ENCODE assay signal across 12 mouse cellular contexts in genomic region chr1:172221297-172222063, GRCm38 (mm10). TPM values are rescaled to one million over a fixed set of nuclear protein-coding genes. Genes with fewer than 3 reads are reported as not detected.
DNase-seq lines count a peak whose midpoint lies in the region; ATAC-seq and TF ChIP-seq lines count a peak whose summit lies in the region.
"Had no signal": no experiment of that assay in that cellular context is flagged by ENCODE, and none has a peak within 500 bp of the region (broad histone marks: within the 10 kb centered on the region; RNA-seq: fewer than 3 reads in every experiment).

No protein-coding gene starts in this region.

- H3K9me3 ChIP-seq in intestine, embryonic 14.5 days (ENCODE audit: control insufficient read depth, low read length), result no peaks in the 10 kb centered on the region
- H3K9me3 ChIP-seq in intestine, postnatal 0 days (ENCODE audit: control insufficient read depth), result no peaks in the 10 kb centered on the region
- no peaks in the 10 kb centered on the region for H3K9me3 ChIP-seq in embryonic facial prominence, embryonic 12.5 days
- H3K9me3 ChIP-seq in intestine, embryonic 15.5 days, result no peaks in the 10 kb centered on the region

- intact Hi-C loops in left cerebral cortex, postnatal 36 days (cut with DNase I), result no loop called here

- WGBS in intestine, embryonic 14.5 days, result 44% methylated on average over 11 of the region's 11 CpGs
- WGBS in intestine, postnatal 0 days, result 64% methylated on average over 11 of the region's 11 CpGs
- 22% methylated on average over 11 of the region's 11 CpGs for WGBS in embryonic facial prominence, embryonic 12.5 days
- WGBS in intestine, embryonic 15.5 days, result 50% methylated on average over 11 of the region's 11 CpGs
- whole genome bisulfite sequencing in thymus, adult 2 months, result 91% methylated on average over 11 of the region's 11 CpGs

- TF ChIP-seq POLR2A in thymus, adult 2 months (IDR thresholded peaks at IDR 0.05; ENCODE audit: control insufficient read depth, extremely low read depth, insufficient read depth, low read length, poor library complexity), result no peak

- H3K36me3 ChIP-seq in intestine, embryonic 14.5 days (ENCODE audit: control insufficient read depth, insufficient read depth, low read length), result no peaks in the 10 kb centered on the region
- H3K36me3 ChIP-seq in intestine, postnatal 0 days (ENCODE audit: control insufficient read depth, insufficient read depth), result no peaks in the 10 kb centered on the region
- H3K36me3 ChIP-seq in embryonic facial prominence, embryonic 12.5 days, result no peaks in the 10 kb centered on the region
- no peaks in the 10 kb centered on the region for H3K36me3 ChIP-seq in intestine, embryonic 15.5 days
- no peaks in the 10 kb centered on the region for H3K36me3 ChIP-seq in thymus, adult 2 months (ENCODE audit: control insufficient read depth, insufficient read depth, low read length)

- no peak overlapping the region for H3K4me2 ChIP-seq in intestine, embryonic 14.5 days (ENCODE audit: low read length)
- no peak overlapping the region for H3K4me2 ChIP-seq in intestine, postnatal 0 days (replicated peaks; ENCODE audit: low read depth)
- no peak overlapping the region for H3K4me2 ChIP-seq in embryonic facial prominence, embryonic 12.5 days (replicated peaks)
- no peak overlapping the region for H3K4me2 ChIP-seq in intestine, embryonic 15.5 days (replicated peaks)

- no peak for ATAC-seq in intestine, embryonic 14.5 days (replicated peaks; ENCODE audit: low FRiP score, low TSS enrichment, low read depth)
- no peak for ATAC-seq in intestine, postnatal 0 days
- peak; percentile 72 for ATAC-seq in embryonic facial prominence, embryonic 12.5 days (ENCODE audit: insufficient number of reproducible peaks, insufficient read depth, low FRiP score, low TSS enrichment)
- ATAC-seq in intestine, embryonic 15.5 days, result no peak

- H3K27me3 ChIP-seq in intestine, embryonic 14.5 days (replicated peaks; ENCODE audit: control insufficient read depth, insufficient read depth, low read length), result no peaks in the 10 kb centered on the region
- H3K27me3 ChIP-seq in intestine, postnatal 0 days (replicated peaks; ENCODE audit: control insufficient read depth, insufficient read depth, low read length), result no peaks in the 10 kb centered on the region
- no peaks in the 10 kb centered on the region for H3K27me3 ChIP-seq in embryonic facial prominence, embryonic 12.5 days
- H3K27me3 ChIP-seq in intestine, embryonic 15.5 days (replicated peaks), result no peaks in the 10 kb centered on the region
- no peaks in the 10 kb centered on the region for H3K27me3 ChIP-seq in thymus, adult 2 months (ENCODE audit: control insufficient read depth, insufficient read depth, low read length)

- H3K4me1 ChIP-seq in intestine, embryonic 14.5 days (replicated peaks; ENCODE audit: control insufficient read depth, insufficient read depth, low read length), result peaks cover 39% of the 10 kb centered on the region
- no peaks in the 10 kb centered on the region; the same call in 1 of the 2 replicates for H3K4me1 ChIP-seq in intestine, postnatal 0 days (replicated peaks; ENCODE audit: control insufficient read depth, insufficient read depth, low read length)
- H3K4me1 ChIP-seq in embryonic facial prominence, embryonic 12.5 days, result peaks cover 54% of the 10 kb centered on the region
- H3K4me1 ChIP-seq in intestine, embryonic 15.5 days (replicated peaks), result peaks cover 32% of the 10 kb centered on the region
- peaks cover 8% of the 10 kb centered on the region for H3K4me1 ChIP-seq in thymus, adult 2 months (replicated peaks; ENCODE audit: control insufficient read depth, insufficient read depth, low read length)

- no peak for DNase-seq in intestine, embryonic 14.5 days (ENCODE audit: low spot score)
- DNase-seq in embryo, embryonic 10 days (ENCODE audit: low spot score), result peak; percentile 41
- no peak for DNase-seq in cerebellum, adult 11-12 months
- DNase-seq in thymus, adult 2 months, result no peak
- DNase-seq in left cerebral cortex, postnatal 36 days (ENCODE audit: low spot score in 2 of 2), result no peak
- DNase-seq: adrenal gland, adult 2 months; cerebellum, adult 8-10 months; right cerebral cortex, adult 18-20 months had no signal

- H3K27ac ChIP-seq in intestine, embryonic 14.5 days (ENCODE audit: low read depth), result peak overlapping the region; percentile 58
- no peak overlapping the region for H3K27ac ChIP-seq in intestine, postnatal 0 days (ENCODE audit: low read depth, low read length)
- peak overlapping the region; percentile 96 for H3K27ac ChIP-seq in embryonic facial prominence, embryonic 12.5 days
- H3K27ac ChIP-seq in intestine, embryonic 15.5 days, result peak overlapping the region; percentile 74
- no peak overlapping the region for H3K27ac ChIP-seq in thymus, adult 2 months (ENCODE audit: control insufficient read depth, insufficient read depth, low read length)

- no peak for TF ChIP-seq CTCF in intestine, postnatal 0 days (IDR thresholded peaks at IDR 0.05; ENCODE audit: low read depth)
- no peak for TF ChIP-seq CTCF in thymus, adult 2 months (IDR thresholded peaks at IDR 0.05; ENCODE audit: borderline replicate concordance, control insufficient read depth, extremely low read depth, insufficient read depth, low read length, poor library complexity)

- H3K4me3 ChIP-seq in intestine, embryonic 14.5 days (ENCODE audit: low read depth, low read length), result no peak overlapping the region
- H3K4me3 ChIP-seq in intestine, postnatal 0 days (ENCODE audit: low read depth, low read length), result no peak overlapping the region
- H3K4me3 ChIP-seq in embryonic facial prominence, embryonic 12.5 days, result no peak overlapping the region
- H3K4me3 ChIP-seq in intestine, embryonic 15.5 days (replicated peaks), result no peak overlapping the region
- H3K4me3 ChIP-seq in thymus, adult 2 months (ENCODE audit: control insufficient read depth, insufficient read depth, low read length), result no peak overlapping the region

- H3K9ac ChIP-seq in intestine, embryonic 14.5 days (ENCODE audit: low read length), result no peak overlapping the region
- no peak overlapping the region for H3K9ac ChIP-seq in intestine, postnatal 0 days (ENCODE audit: low read depth, low read length)
- H3K9ac ChIP-seq in embryonic facial prominence, embryonic 12.5 days, result no peak overlapping the region
- no peak overlapping the region for H3K9ac ChIP-seq in intestine, embryonic 15.5 days

RNA-seq across cellular contexts. Expression of gene Casq1, which starts 1.8 kb away (rescaled TPM):
- polyA plus RNA-seq in intestine, embryonic 14.5 days (2014; fragmentation: Nextera tagmentation; extraction: Ambion mirVana), result 19.1 and 20.4 TPM in 2 replicates
- polyA plus RNA-seq in intestine, postnatal 0 days (2015; fragmentation: Nextera tagmentation; extraction: Ambion mirVana), result 21.5 and 22.8 TPM in 2 replicates
- polyA plus RNA-seq in embryonic facial prominence, embryonic 12.5 days (2016; fragmentation: Nextera tagmentation; extraction: Ambion mirVana), result 3.3 and 3.6 TPM in 2 replicates
- 18.4 and 20.2 TPM in 2 replicates for polyA plus RNA-seq in intestine, embryonic 15.5 days (2015; fragmentation: Nextera tagmentation; extraction: Ambion mirVana)
- 0.54 and 1.4 TPM in 2 replicates for polyA plus RNA-seq in thymus, adult 2 months (2012; rRNA removed)
- 1 to 10 TPM in 1 of 2 experiments, under 1 TPM in 1; 0.67 to 1.0 TPM for total RNA-seq in left cerebral cortex, postnatal 36 days (2021)

RNA-seq across cellular contexts. Expression of gene Pea15a, which starts 14.9 kb away (rescaled TPM):
- 87.4 and 93.1 TPM in 2 replicates for polyA plus RNA-seq in intestine, embryonic 14.5 days (2014; fragmentation: Nextera tagmentation; extraction: Ambion mirVana)
- 44.5 and 44.9 TPM in 2 replicates for polyA plus RNA-seq in intestine, postnatal 0 days (2015; fragmentation: Nextera tagmentation; extraction: Ambion mirVana)
- 118 TPM in 2 replicates for polyA plus RNA-seq in embryonic facial prominence, embryonic 12.5 days (2016; fragmentation: Nextera tagmentation; extraction: Ambion mirVana)
- 86.4 and 89.0 TPM in 2 replicates for polyA plus RNA-seq in intestine, embryonic 15.5 days (2015; fragmentation: Nextera tagmentation; extraction: Ambion mirVana)
- 28.4 and 38.8 TPM in 2 replicates for polyA plus RNA-seq in thymus, adult 2 months (2012; rRNA removed)
- 100 to 1,000 TPM; 409 to 413 TPM for total RNA-seq in left cerebral cortex, postnatal 36 days (2021)

RNA-seq across cellular contexts. Expression of gene Atp1a4, which starts 36.7 kb away (rescaled TPM):
- not detected in 2 replicates for polyA plus RNA-seq in intestine, embryonic 14.5 days (2014; fragmentation: Nextera tagmentation; extraction: Ambion mirVana)
- polyA plus RNA-seq in intestine, postnatal 0 days (2015; fragmentation: Nextera tagmentation; extraction: Ambion mirVana), result not detected in 2 replicates
- polyA plus RNA-seq in embryonic facial prominence, embryonic 12.5 days (2016; fragmentation: Nextera tagmentation; extraction: Ambion mirVana), result not detected in 2 replicates
- not detected in 2 replicates for polyA plus RNA-seq in intestine, embryonic 15.5 days (2015; fragmentation: Nextera tagmentation; extraction: Ambion mirVana)
- 0.07 TPM in 1 of 2 replicates, not detected in the other for polyA plus RNA-seq in thymus, adult 2 months (2012; rRNA removed)
- not detected for total RNA-seq in left cerebral cortex, postnatal 36 days (2021)
- polyA plus RNA-seq: midbrain, embryonic 16.5 days had no signal

RNA-seq across cellular contexts. Expression of gene Igsf8, which starts 40.0 kb away (rescaled TPM):
- polyA plus RNA-seq in intestine, embryonic 14.5 days (2014; fragmentation: Nextera tagmentation; extraction: Ambion mirVana), result 47.6 and 48.5 TPM in 2 replicates
- 17.7 and 17.8 TPM in 2 replicates for polyA plus RNA-seq in intestine, postnatal 0 days (2015; fragmentation: Nextera tagmentation; extraction: Ambion mirVana)
- polyA plus RNA-seq in embryonic facial prominence, embryonic 12.5 days (2016; fragmentation: Nextera tagmentation; extraction: Ambion mirVana), result 45.4 and 45.8 TPM in 2 replicates
- 46.1 and 53.3 TPM in 2 replicates for polyA plus RNA-seq in intestine, embryonic 15.5 days (2015; fragmentation: Nextera tagmentation; extraction: Ambion mirVana)
- polyA plus RNA-seq in thymus, adult 2 months (2012; rRNA removed), result 159 and 162 TPM in 2 replicates
- total RNA-seq in left cerebral cortex, postnatal 36 days (2021), result 100 to 1,000 TPM; 253 to 300 TPM

Comparison
In these comparisons a context has a peak if more than half of its experiments do, and no peak if none do; other contexts are left out.
1. H3K27ac ChIP-seq: peak in intestine, embryonic 14.5 days (single experiment), embryonic facial prominence, embryonic 12.5 days (single experiment) and intestine, embryonic 15.5 days (single experiment); none in intestine, postnatal 0 days (single experiment) and thymus, adult 2 months (single experiment).